Mouse (Mus musculus): ENCODE data around the gene Ncbp1. TPM values are rescaled to one million over a fixed set of nuclear protein-coding genes. Genes with fewer than 3 reads are reported as not detected.

The Ncbp1 gene
- polyA plus RNA-seq, 1 experiment from 2014 or later = 99.2 TPM

DNA sequence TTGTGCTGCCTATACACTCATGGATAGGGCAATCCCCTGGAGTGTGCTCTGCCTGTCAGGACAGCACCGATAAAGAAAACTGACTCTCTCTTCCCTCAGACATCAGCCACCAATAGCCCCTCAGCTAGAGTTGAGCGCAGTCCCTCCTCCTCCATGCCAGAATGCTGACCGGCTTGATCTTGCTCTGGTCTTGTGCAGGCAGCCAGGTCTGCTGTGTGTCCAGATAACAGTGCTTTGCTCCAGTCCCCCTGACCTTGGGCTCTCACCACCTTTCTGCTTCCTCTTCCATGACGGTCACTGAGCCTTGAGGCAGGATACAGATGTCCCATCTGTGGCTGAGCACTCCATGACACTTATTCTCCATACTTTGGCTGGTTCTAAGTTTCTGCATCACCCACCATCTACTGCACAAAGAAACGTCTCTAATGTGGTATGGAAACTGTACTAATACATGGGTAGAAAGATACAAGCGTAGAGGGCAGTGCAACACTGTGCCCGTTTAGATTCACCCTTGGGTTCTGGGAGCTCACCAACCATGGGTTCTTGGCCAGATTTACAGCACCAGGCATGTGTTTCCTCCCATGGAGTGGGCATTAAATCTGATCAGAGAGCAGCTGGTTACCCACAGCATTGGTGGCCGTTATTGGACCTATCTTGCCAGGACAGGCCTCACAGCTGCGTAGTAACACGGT lies 36.2 kb upstream of the Ncbp1 start:
- no peak for ATAC-seq (ENCODE audit: insufficient number of reproducible peaks, insufficient read depth, low FRiP score, low TSS enrichment)
- H3K36me3 ChIP-seq = no peaks in the 10 kb centered on the region
- no peaks in the 10 kb centered on the region for H3K9me3 ChIP-seq
- H3K27me3 ChIP-seq = no peaks in the 10 kb centered on the region
- peaks cover 10% of the 10 kb centered on the region for H3K4me1 ChIP-seq
- 89% methylated on average over 10 of the region's 10 CpGs for WGBS
- H3K27ac ChIP-seq = no peak overlapping the region
- H3K9ac ChIP-seq = no peak overlapping the region
- no peak overlapping the region for H3K4me3 ChIP-seq
- H3K4me2 ChIP-seq (replicated peaks) = no peak overlapping the region

DNA sequence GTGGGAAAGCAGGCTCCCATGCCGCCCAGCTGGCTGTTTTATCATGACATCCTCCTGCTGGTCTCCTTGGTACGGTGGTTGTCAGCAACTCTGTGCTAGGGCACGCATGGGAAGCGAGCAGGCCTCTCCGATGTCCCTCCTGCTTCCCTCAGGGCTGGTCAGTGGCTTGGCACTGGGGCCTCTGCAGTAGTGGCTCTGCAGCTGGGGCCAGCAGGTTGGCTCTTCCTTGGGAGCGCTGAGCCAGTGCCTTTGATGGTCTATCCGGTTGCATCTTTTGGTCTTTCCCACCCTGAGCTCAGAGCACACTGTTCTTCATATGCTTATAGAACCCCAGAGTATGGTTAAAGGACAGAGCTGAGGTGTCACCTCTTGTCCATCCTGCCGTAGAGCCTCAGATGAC lies 28.3 kb upstream of the Ncbp1 start:
- Histone ChIP-seq H3K4me2 (replicated peaks) (no peak overlapping the region), H3K4me1 (no peaks in the 10 kb centered on the region), H3K36me3 (peaks cover 12% of the 10 kb centered on the region), H3K4me3 (no peak overlapping the region), H3K27ac (no peak overlapping the region), H3K9ac (no peak overlapping the region), H3K9me3 (no peaks in the 10 kb centered on the region), H3K27me3 (no peaks in the 10 kb centered on the region)
- ATAC-seq (ENCODE audit: insufficient number of reproducible peaks, insufficient read depth, low FRiP score, low TSS enrichment) = no peak
- WGBS = 90% methylated on average over 8 of the region's 8 CpGs

DNA sequence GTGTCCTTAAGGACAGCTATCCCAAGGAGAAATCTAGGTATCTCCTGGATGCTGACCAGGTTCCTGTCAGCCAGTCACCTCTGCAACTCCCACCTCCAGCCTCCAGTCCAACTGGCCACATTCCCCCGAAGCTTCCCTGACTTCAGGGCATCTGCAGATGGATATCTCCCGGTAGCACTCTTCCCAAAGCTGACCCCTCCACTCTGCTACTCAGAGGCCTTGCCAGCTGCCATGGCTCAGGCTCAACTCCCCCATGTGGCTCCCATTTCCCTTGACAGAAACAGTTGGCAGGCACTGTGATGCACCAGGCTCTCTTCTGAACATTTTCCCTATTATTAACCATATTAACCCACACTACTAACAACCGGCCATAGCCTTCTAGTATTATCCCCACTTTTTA lies 27.1 kb upstream of the Ncbp1 start:
- peaks cover 22% of the 10 kb centered on the region for H3K36me3 ChIP-seq
- H3K4me3 ChIP-seq = no peak overlapping the region
- no peak overlapping the region for H3K27ac ChIP-seq
- no peak overlapping the region for H3K9ac ChIP-seq
- no peaks in the 10 kb centered on the region for H3K4me1 ChIP-seq
- WGBS = 58% methylated on average over 3 of the region's 3 CpGs
- H3K27me3 ChIP-seq = no peaks in the 10 kb centered on the region
- no peak overlapping the region for H3K4me2 ChIP-seq (replicated peaks)
- no peak for ATAC-seq (ENCODE audit: insufficient number of reproducible peaks, insufficient read depth, low FRiP score, low TSS enrichment)
- H3K9me3 ChIP-seq = no peaks in the 10 kb centered on the region

DNA sequence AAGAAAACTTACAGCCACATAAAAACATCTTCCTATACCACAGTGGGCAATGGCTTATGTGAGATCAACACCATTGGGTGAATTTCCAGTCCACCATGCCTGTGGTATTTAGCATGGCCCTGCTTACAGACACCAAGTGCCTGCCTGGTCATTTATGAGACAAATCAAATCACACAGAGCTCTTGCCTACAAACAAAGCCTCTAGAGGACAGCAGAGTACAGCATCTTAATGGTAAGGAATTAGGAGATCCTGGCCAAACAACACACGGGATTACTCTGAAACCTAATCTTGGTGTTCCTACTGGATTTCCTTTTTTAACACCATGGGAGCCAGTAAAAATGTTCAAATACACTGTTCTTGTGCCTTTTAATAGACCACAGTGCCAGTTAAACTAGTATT lies 23.1 kb upstream of the Ncbp1 start:
- no peak overlapping the region for H3K27ac ChIP-seq
- H3K4me2 ChIP-seq (replicated peaks) = no peak overlapping the region
- ATAC-seq (ENCODE audit: insufficient number of reproducible peaks, insufficient read depth, low FRiP score, low TSS enrichment) = no peak
- WGBS = 54% methylated on average over 1 of the region's 1 CpGs
- no peaks in the 10 kb centered on the region for H3K4me1 ChIP-seq
- H3K9me3 ChIP-seq = no peaks in the 10 kb centered on the region
- H3K4me3 ChIP-seq = no peak overlapping the region
- no peaks in the 10 kb centered on the region for H3K27me3 ChIP-seq
- H3K9ac ChIP-seq = no peak overlapping the region
- H3K36me3 ChIP-seq = peaks cover 61% of the 10 kb centered on the region

- 86% methylated on average over 10 of the region's 10 CpGs for WGBS
- no peaks in the 10 kb centered on the region for H3K27me3 ChIP-seq
- H3K4me1 ChIP-seq = no peaks in the 10 kb centered on the region
- ATAC-seq (ENCODE audit: insufficient number of reproducible peaks, insufficient read depth, low FRiP score, low TSS enrichment) = no peak
- H3K36me3 ChIP-seq = peaks cover 74% of the 10 kb centered on the region
- H3K9me3 ChIP-seq = no peaks in the 10 kb centered on the region
- H3K9ac ChIP-seq = no peak overlapping the region
- no peak overlapping the region for H3K4me3 ChIP-seq
- no peak overlapping the region for H3K4me2 ChIP-seq (replicated peaks)
- H3K27ac ChIP-seq = no peak overlapping the region
These were observed 21.8 kb upstream of the Ncbp1 start for GRCm38 (mm10) chr4:46116544-46117175.

DNA sequence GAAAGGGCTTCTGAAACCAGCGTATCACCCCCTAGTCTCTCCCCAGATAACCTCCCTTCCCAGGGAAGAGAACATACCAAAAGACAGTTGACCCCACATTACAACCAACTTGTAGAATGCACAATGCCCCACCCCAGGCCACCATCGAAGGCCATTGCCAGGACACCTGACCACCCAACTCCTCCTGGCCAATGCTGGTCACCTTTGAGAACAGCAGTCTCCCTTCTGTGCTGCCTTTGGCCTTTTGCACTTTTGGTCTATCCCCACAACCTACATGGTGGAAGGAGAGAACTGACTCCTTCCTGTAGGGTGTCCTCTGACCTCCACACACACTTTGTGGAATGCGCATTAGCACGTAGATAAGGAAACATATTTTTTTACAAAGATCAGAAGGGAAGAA lies 20.9 kb upstream of the Ncbp1 start:
- H3K4me1 ChIP-seq = no peaks in the 10 kb centered on the region
- H3K9me3 ChIP-seq = no peaks in the 10 kb centered on the region
- no peak overlapping the region for H3K27ac ChIP-seq
- 96% methylated on average over 4 of the region's 4 CpGs for WGBS
- H3K4me3 ChIP-seq = no peak overlapping the region
- ATAC-seq (ENCODE audit: insufficient number of reproducible peaks, insufficient read depth, low FRiP score, low TSS enrichment) = no peak
- peaks cover 82% of the 10 kb centered on the region for H3K36me3 ChIP-seq
- no peak overlapping the region for H3K4me2 ChIP-seq (replicated peaks)
- no peaks in the 10 kb centered on the region for H3K27me3 ChIP-seq
- H3K9ac ChIP-seq = no peak overlapping the region

GRCm38 (mm10) chr4:46119514-46120094 lies 18.8 kb upstream of the Ncbp1 start:
- H3K4me3 ChIP-seq = no peak overlapping the region
- no peaks in the 10 kb centered on the region for H3K27me3 ChIP-seq
- WGBS = 90% methylated on average over 14 of the region's 14 CpGs
- H3K9me3 ChIP-seq = no peaks in the 10 kb centered on the region
- ATAC-seq (ENCODE audit: insufficient number of reproducible peaks, insufficient read depth, low FRiP score, low TSS enrichment) = no peak
- H3K27ac ChIP-seq = no peak overlapping the region
- H3K4me2 ChIP-seq (replicated peaks) = no peak overlapping the region
- H3K9ac ChIP-seq = no peak overlapping the region
- no peaks in the 10 kb centered on the region for H3K4me1 ChIP-seq
- peaks cover 88% of the 10 kb centered on the region for H3K36me3 ChIP-seq

DNA sequence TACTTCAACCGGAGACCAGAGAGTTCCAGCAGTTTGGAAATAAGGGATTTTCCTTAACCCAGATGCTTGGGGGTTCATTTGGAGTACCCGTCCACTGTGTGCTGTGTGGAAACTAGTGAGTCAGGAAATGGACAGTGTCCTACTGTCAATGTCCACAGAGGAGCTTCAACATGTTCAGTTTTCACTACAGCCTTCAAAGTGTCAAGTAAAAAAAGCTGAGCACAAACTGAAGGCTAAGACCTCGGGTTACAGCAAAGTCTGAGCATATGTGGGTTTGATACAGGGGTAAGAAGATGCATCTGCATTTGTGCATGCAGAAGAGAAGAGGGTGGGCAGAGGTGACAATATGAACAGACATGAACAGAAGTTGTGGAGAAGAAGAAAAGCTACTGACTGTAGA lies 17.6 kb upstream of the Ncbp1 start:
- peaks cover 95% of the 10 kb centered on the region for H3K36me3 ChIP-seq
- H3K4me1 ChIP-seq = no peaks in the 10 kb centered on the region
- no peak overlapping the region for H3K27ac ChIP-seq
- no peak overlapping the region for H3K4me3 ChIP-seq
- no peak overlapping the region for H3K4me2 ChIP-seq (replicated peaks)
- 84% methylated on average over 3 of the region's 3 CpGs for WGBS
- no peak for ATAC-seq (ENCODE audit: insufficient number of reproducible peaks, insufficient read depth, low FRiP score, low TSS enrichment)
- H3K9me3 ChIP-seq = no peaks in the 10 kb centered on the region
- H3K27me3 ChIP-seq = no peaks in the 10 kb centered on the region
- H3K9ac ChIP-seq = no peak overlapping the region

DNA sequence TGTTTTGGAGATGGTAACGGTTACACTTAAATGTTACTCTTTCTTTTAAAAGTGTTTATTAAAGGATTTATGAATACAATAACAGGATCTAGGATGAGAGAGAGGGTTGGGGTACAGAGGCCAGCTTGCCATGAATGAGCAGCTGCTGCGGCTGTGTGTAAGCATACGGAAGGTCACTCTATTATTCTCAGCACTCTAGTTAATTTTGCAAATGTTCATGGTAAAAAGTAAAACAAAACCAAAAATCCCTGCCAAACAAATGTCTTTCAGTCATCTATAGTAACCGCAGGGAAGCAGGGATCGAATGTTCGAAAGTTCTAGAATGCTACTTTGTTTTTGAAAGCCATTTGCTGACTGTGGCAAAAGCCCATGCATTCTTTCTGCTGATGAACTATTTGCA lies 15.1 kb upstream of the Ncbp1 start:
- WGBS = 93% methylated on average over 6 of the region's 6 CpGs
- no peak for ATAC-seq (ENCODE audit: insufficient number of reproducible peaks, insufficient read depth, low FRiP score, low TSS enrichment)
- no peak overlapping the region for H3K27ac ChIP-seq
- no peaks in the 10 kb centered on the region for H3K9me3 ChIP-seq
- no peaks in the 10 kb centered on the region for H3K27me3 ChIP-seq
- no peak overlapping the region for H3K4me3 ChIP-seq
- H3K36me3 ChIP-seq = peaks cover 85% of the 10 kb centered on the region
- no peaks in the 10 kb centered on the region for H3K4me1 ChIP-seq
- H3K9ac ChIP-seq = no peak overlapping the region
- no peak overlapping the region for H3K4me2 ChIP-seq (replicated peaks)

- ATAC-seq (ENCODE audit: insufficient number of reproducible peaks, insufficient read depth, low FRiP score, low TSS enrichment) = no peak
- no peak overlapping the region for H3K9ac ChIP-seq
- H3K36me3 ChIP-seq = peaks cover 80% of the 10 kb centered on the region
- H3K27ac ChIP-seq = no peak overlapping the region
- H3K27me3 ChIP-seq = no peaks in the 10 kb centered on the region
- no peak overlapping the region for H3K4me2 ChIP-seq (replicated peaks)
- H3K4me3 ChIP-seq = no peak overlapping the region
- 52% methylated on average over 2 of the region's 2 CpGs for WGBS
- no peaks in the 10 kb centered on the region for H3K4me1 ChIP-seq
- no peaks in the 10 kb centered on the region for H3K9me3 ChIP-seq
These were observed 11.9 kb upstream of the Ncbp1 start for GRCm38 (mm10) chr4:46126541-46126940.

DNA sequence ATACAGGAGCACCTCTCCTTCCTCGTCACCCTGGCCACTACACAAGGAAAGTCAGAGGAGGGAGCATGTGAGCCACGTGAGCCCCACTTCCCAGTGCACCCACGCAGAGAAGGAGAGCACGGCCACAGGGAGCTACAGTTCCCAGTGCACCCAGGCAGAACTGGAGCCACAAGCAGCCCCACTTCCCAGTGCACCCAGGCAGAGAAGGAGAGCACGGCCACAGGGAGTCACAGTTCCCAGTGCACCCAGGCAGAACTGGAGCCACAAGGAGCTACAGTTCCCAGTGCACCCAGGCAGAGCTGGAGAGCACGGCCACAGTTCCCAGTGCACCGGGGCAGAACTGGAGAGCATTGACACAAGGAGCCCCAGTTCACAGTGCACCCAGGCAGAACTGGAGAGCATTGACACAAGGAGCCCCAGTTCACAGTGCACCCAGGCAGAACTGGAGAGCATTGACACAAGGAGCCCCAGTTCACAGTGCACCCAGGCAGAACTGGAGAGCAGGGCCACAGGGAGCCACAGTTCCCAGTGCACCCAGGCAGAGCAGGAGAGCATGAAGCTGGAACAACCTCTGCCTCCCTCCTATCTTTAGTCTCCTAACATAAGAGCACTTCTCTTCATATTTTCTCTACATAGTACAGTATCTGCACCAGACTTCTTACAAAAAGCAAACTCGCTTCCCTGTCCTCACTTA lies 9.0 kb upstream of the Ncbp1 start:
- H3K27me3 ChIP-seq = no peaks in the 10 kb centered on the region
- peaks cover 75% of the 10 kb centered on the region for H3K36me3 ChIP-seq
- 92% methylated on average over 8 of the region's 8 CpGs for WGBS

GRCm38 (mm10) chr4:46130221-46130620 lies 8.2 kb upstream of the Ncbp1 start:
- Histone ChIP-seq H3K9me3 (no peaks in the 10 kb centered on the region), H3K4me1 (no peaks in the 10 kb centered on the region), H3K9ac (no peak overlapping the region), H3K4me2 (replicated peaks) (no peak overlapping the region), H3K27ac (no peak overlapping the region), H3K36me3 (peaks cover 72% of the 10 kb centered on the region), H3K4me3 (no peak overlapping the region), H3K27me3 (no peaks in the 10 kb centered on the region)
- 76% methylated on average over 3 of the region's 3 CpGs for whole genome bisulfite sequencing
- no peak for ATAC-seq (ENCODE audit: insufficient number of reproducible peaks, insufficient read depth, low FRiP score, low TSS enrichment)

More for the DNA sequence above, 9.0 kb upstream of the Ncbp1 start:
- ATAC-seq (ENCODE audit: insufficient number of reproducible peaks, insufficient read depth, low FRiP score, low TSS enrichment) = no peak
- H3K27ac ChIP-seq = no peak overlapping the region
- H3K9me3 ChIP-seq = no peaks in the 10 kb centered on the region
- no peak overlapping the region for H3K4me2 ChIP-seq (replicated peaks)
- no peaks in the 10 kb centered on the region for H3K4me1 ChIP-seq
- no peak overlapping the region for H3K4me3 ChIP-seq
- no peak overlapping the region for H3K9ac ChIP-seq

Measured in embryonic facial prominence, embryonic 12.5 days (tissue).